Mouse (Mus musculus): ENCODE measurements at regions not wholly inside any gene's neighbourhood (a gene's known extent, or its start where the extent isn't known, plus 50 kb on each side); places are given as distances from the start of the nearest gene placed in this dataset.

- no peak overlapping the region for H3K4me2 ChIP-seq (ENCODE audit: low read depth)
- no peaks in the 10 kb centered on the region for H3K36me3 ChIP-seq (ENCODE audit: insufficient read depth)
Measured at GRCm38 (mm10) chr5:42449581-42449980, 381.8 kb downstream of the Gm16223 start.

GRCm38 (mm10) chr5:42453707-42454106 is 385.9 kb downstream of the Gm16223 start:
- WGBS, result 81% methylated on average over 3 of the region's 3 CpGs
- no peak for ATAC-seq
- H3K27me3 ChIP-seq (ENCODE audit: insufficient read depth, low read length), result no peaks in the 10 kb centered on the region
- no peaks in the 10 kb centered on the region for H3K36me3 ChIP-seq (ENCODE audit: insufficient read depth)
- H3K4me2 ChIP-seq (ENCODE audit: low read depth), result no peak overlapping the region
- no peak for DNase-seq
- TF ChIP-seq CTCF (IDR thresholded peaks at IDR 0.05; ENCODE audit: low read depth), result no peak
- H3K4me1 ChIP-seq (ENCODE audit: insufficient read depth), result no peaks in the 10 kb centered on the region
- no peak overlapping the region for H3K4me3 ChIP-seq (ENCODE audit: low read depth, low read length)
- no peak overlapping the region for H3K9ac ChIP-seq
- H3K27ac ChIP-seq (ENCODE audit: low read depth, low read length), result no peak overlapping the region
- no peaks in the 10 kb centered on the region for H3K9me3 ChIP-seq (ENCODE audit: low read length)

More at GRCm38 (mm10) chr5:42449581-42449980, 381.8 kb downstream of the Gm16223 start:
- H3K9ac ChIP-seq, result no peak overlapping the region
- ATAC-seq, result no peak
- no peak for DNase-seq
- no peak overlapping the region for H3K27ac ChIP-seq (ENCODE audit: low read depth, low read length)
- no peaks in the 10 kb centered on the region for H3K27me3 ChIP-seq (ENCODE audit: insufficient read depth, low read length)
- 77% methylated on average over 2 of the region's 2 CpGs for WGBS
- no peaks in the 10 kb centered on the region for H3K4me1 ChIP-seq (ENCODE audit: insufficient read depth)
- no peak overlapping the region for H3K4me3 ChIP-seq (ENCODE audit: low read depth, low read length)
- no peaks in the 10 kb centered on the region for H3K9me3 ChIP-seq (ENCODE audit: low read length)
- no peak for TF ChIP-seq CTCF (IDR thresholded peaks at IDR 0.05; ENCODE audit: low read depth)

DNA sequence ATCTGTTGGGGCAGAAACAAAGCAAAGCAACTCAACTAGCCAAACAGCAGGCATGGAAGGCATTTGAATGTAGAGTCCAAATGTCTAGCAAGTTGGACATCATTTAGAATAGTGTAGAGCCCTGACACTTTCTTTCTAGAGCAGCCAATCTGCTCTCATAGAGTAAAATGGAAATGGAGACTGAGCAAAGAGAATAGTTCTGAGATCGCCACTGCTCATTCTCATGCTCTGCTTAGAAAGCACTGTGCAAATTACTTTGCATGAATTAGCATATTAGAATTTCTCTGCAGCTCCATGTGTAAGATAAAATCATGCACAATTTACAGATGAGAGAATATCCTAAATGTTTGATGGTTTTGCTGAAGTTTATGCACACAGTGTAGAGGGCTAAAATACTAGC is 393.4 kb downstream of the Gm16223 start:
- no peak overlapping the region for H3K4me3 ChIP-seq (ENCODE audit: low read depth, low read length)
- no peak overlapping the region for H3K4me2 ChIP-seq (ENCODE audit: low read depth)
- no peak overlapping the region for H3K27ac ChIP-seq (ENCODE audit: low read depth, low read length)
- no peaks in the 10 kb centered on the region for H3K4me1 ChIP-seq (ENCODE audit: insufficient read depth)
- no peaks in the 10 kb centered on the region for H3K9me3 ChIP-seq (ENCODE audit: low read length)
- ATAC-seq (no peak), DNase-seq (peak; percentile 3)
- no peak for TF ChIP-seq CTCF (IDR thresholded peaks at IDR 0.05; ENCODE audit: low read depth)
- H3K36me3 ChIP-seq (ENCODE audit: insufficient read depth), result no peaks in the 10 kb centered on the region
- no peak overlapping the region for H3K9ac ChIP-seq
- no peaks in the 10 kb centered on the region for H3K27me3 ChIP-seq (ENCODE audit: insufficient read depth, low read length)
- WGBS, result 43% methylated on average over 1 of the region's 1 CpGs

- Histone ChIP-seq H3K9ac (no peak overlapping the region), H3K4me3 (ENCODE audit: low read depth, low read length) (no peak overlapping the region), H3K9me3 (ENCODE audit: low read length) (no peaks in the 10 kb centered on the region), H3K36me3 (ENCODE audit: insufficient read depth) (no peaks in the 10 kb centered on the region), H3K27me3 (ENCODE audit: insufficient read depth, low read length) (no peaks in the 10 kb centered on the region), H3K27ac (ENCODE audit: low read depth, low read length) (no peak overlapping the region), H3K4me2 (ENCODE audit: low read depth) (no peak overlapping the region), H3K4me1 (ENCODE audit: insufficient read depth) (no peaks in the 10 kb centered on the region)
- ATAC-seq (no peak), DNase-seq (no peak)
- TF ChIP-seq CTCF (IDR thresholded peaks at IDR 0.05; ENCODE audit: low read depth), result no peak
Measured at GRCm38 (mm10) chr5:42464814-42465213, 397.1 kb downstream of the Gm16223 start.

- ATAC-seq, result no peak
- H3K4me1 ChIP-seq (ENCODE audit: insufficient read depth), result no peaks in the 10 kb centered on the region
- H3K36me3 ChIP-seq (ENCODE audit: insufficient read depth), result no peaks in the 10 kb centered on the region
- no peak overlapping the region for H3K4me3 ChIP-seq (ENCODE audit: low read depth, low read length)
- no peak for DNase-seq
- H3K9ac ChIP-seq, result no peak overlapping the region
- no peaks in the 10 kb centered on the region for H3K27me3 ChIP-seq (ENCODE audit: insufficient read depth, low read length)
- no peaks in the 10 kb centered on the region for H3K9me3 ChIP-seq (ENCODE audit: low read length)
- H3K4me2 ChIP-seq (ENCODE audit: low read depth), result no peak overlapping the region
- no peak overlapping the region for H3K27ac ChIP-seq (ENCODE audit: low read depth, low read length)
- no peak for TF ChIP-seq CTCF (IDR thresholded peaks at IDR 0.05; ENCODE audit: low read depth)
- 84% methylated on average over 4 of the region's 4 CpGs for WGBS
Measured at GRCm38 (mm10) chr5:42473493-42473892, 405.7 kb downstream of the Gm16223 start.

DNA sequence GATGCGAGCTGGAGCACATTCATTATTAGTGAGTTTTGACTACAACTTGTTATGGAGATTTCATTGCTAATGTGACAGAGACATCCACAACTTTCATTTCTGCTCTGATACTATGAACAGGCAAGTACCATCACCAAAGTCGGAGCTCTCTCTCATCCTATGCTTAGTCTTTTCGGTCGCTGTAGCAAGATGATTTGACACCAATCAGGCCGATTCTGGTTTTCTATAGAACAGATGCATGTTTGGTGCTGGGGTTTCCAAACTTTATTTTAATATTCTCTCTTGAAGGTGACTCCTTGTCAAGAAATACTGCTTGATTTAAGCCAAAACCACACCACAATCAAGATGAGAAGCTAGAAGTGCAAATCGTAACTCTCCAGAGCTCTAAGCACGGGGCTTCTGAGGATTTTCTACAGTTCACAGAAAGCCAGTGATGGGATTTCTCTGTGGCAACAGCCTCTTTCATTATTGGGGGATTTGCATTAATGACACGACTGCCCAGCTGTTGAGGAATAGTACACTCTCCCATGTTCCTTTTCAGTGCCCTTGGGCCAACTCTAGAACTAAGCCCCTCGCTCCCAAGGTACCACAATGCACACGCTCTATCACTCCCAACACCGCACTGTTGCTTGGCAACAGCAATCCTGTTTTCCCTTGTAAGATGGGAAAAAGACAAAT is 434.5 kb downstream of the Gm16223 start:
- DNase-seq (peak; percentile 41), ATAC-seq (peak; percentile 66)
- WGBS, result 57% methylated on average over 11 of the region's 11 CpGs
- no peaks in the 10 kb centered on the region for H3K27me3 ChIP-seq (ENCODE audit: insufficient read depth, low read length)
- H3K4me2 ChIP-seq (ENCODE audit: low read depth), result no peak overlapping the region
- TF ChIP-seq CTCF (IDR thresholded peaks at IDR 0.05; ENCODE audit: low read depth), result no peak
- H3K9me3 ChIP-seq (ENCODE audit: low read length), result no peaks in the 10 kb centered on the region
- H3K4me3 ChIP-seq (ENCODE audit: low read depth, low read length), result no peak overlapping the region
- H3K9ac ChIP-seq, result no peak overlapping the region
- no peak overlapping the region for H3K27ac ChIP-seq (ENCODE audit: low read depth, low read length)
- H3K36me3 ChIP-seq (ENCODE audit: insufficient read depth), result no peaks in the 10 kb centered on the region
- H3K4me1 ChIP-seq (ENCODE audit: insufficient read depth), result no peaks in the 10 kb centered on the region

DNA sequence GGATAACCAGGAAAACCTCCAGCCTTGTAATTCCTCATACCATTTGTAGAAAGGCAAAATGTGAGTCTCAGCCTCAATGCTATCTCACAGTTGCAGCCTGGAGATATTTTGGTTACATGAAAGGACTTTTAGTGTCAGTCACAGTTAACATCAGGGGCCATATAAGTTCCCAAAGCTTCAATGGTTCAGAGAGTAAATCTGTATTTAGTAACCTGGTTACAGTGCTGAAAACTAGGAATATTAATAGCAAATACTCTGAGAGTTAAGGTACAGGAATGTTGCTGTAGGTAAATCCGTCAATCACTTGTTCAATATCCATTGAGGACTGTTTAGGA is 435.0 kb downstream of the Gm16223 start:
- H3K9me3 ChIP-seq (ENCODE audit: low read length), result no peaks in the 10 kb centered on the region
- no peak overlapping the region for H3K9ac ChIP-seq
- no peak overlapping the region for H3K4me2 ChIP-seq (ENCODE audit: low read depth)
- H3K36me3 ChIP-seq (ENCODE audit: insufficient read depth), result no peaks in the 10 kb centered on the region
- H3K27ac ChIP-seq (ENCODE audit: low read depth, low read length), result no peak overlapping the region
- DNase-seq (no peak), ATAC-seq (no peak)
- H3K27me3 ChIP-seq (ENCODE audit: insufficient read depth, low read length), result no peaks in the 10 kb centered on the region
- no peak for TF ChIP-seq CTCF (IDR thresholded peaks at IDR 0.05; ENCODE audit: low read depth)
- H3K4me1 ChIP-seq (ENCODE audit: insufficient read depth), result no peaks in the 10 kb centered on the region
- WGBS, result 90% methylated on average over 1 of the region's 1 CpGs
- H3K4me3 ChIP-seq (ENCODE audit: low read depth, low read length), result no peak overlapping the region

Data from forebrain, postnatal 0 days (tissue).